Mouse (Mus musculus) layer of hippocampus, adult 9-10 months (tissue): ENCODE data around the gene Ckap2.
"Not testable (repeated sequence)": the region's sequence is repeated elsewhere in the genome, so short reads cannot be mapped to it uniquely, and the experiment has no call there.

Experiments
- DNase-seq: peaks from one replicate; pipeline ENCODE4 v3.0.0; 2022; ENCODE audit warnings: low spot score

Gene Ckap2

GRCm38 (mm10) chr8:22148367-22148740 lies 37.3 kb downstream of the Ckap2 start:
- no peak for DNase-seq

GRCm38 (mm10) chr8:22147706-22148366 lies 37.8 kb downstream of the Ckap2 start:
- DNase-seq, result no peak

- no peak for DNase-seq
Observed at GRCm38 (mm10) chr8:22145831-22146230, 39.8 kb downstream of the Ckap2 start.

GRCm38 (mm10) chr8:22143764-22144491 lies 41.7 kb downstream of the Ckap2 start:
- no peak for DNase-seq

GRCm38 (mm10) chr8:22142592-22142991 lies 43.0 kb downstream of the Ckap2 start:
- no peak for DNase-seq

- no peak for DNase-seq
Observed at GRCm38 (mm10) chr8:22141836-22142385, 43.7 kb downstream of the Ckap2 start.

GRCm38 (mm10) chr8:22136462-22136861 lies 49.2 kb downstream of the Ckap2 start:
- not testable (repeated sequence) for DNase-seq

GRCm38 (mm10) chr8:22134750-22135135 lies 50.9 kb downstream of the Ckap2 start:
- no peak for DNase-seq

GRCm38 (mm10) chr8:22134078-22134749 lies 51.4 kb downstream of the Ckap2 start:
- no peak for DNase-seq

GRCm38 (mm10) chr8:22132062-22132461 lies 53.6 kb downstream of the Ckap2 start:
- DNase-seq, result no peak

GRCm38 (mm10) chr8:22124220-22125152 lies 61.1 kb downstream of the Ckap2 start, which contains the start of gene Nek5:
Gene Nek5 (minus strand): TSS chr8:22125053.
- DNase-seq, result no peak
